ENCODE assay signal across 8 mouse cellular contexts in the genomic region with DNA sequence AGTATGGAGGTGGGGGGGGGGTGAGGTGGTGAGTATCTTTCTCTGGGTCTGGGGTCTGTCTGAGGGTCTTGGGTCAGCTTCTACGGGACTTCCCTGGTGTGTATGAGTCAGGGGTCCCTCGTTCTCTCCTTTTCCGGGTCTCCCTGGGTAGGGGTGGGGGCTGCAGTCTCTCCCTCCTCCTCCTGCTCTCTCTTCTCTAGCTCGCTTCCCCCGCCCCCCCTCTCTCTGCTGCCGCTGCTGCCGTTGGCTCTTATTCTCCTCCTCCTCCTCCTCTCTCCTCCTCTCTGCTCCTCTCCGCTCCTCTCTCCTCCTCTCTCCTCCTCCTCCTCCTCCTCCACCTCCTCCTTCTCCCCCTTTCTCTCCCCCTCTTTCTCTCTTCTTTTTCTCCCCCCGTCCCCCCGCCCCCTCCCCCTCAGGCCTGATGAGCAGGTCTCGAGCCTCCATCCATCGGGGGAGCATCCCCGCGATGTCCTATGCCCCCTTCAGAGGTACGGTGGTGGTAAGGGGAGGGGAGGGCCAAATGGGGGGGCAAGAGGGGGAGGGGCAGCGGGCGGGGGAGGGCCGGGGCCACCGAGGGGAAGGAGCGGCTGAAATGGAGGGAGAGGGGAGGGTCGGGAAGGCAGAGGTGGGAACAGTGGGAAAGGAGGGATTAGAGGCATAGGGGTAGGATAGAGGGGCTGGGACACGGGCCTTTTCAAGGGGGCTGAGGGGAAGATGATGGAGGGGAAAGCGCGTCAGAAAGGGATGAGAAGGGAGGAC. TPM values are rescaled to one million over a fixed set of nuclear protein-coding genes. Genes with fewer than 3 reads are reported as not detected.
DNase-seq lines count a peak whose midpoint lies in the region; ATAC-seq and TF ChIP-seq lines count a peak whose summit lies in the region.

A gene (plus strand): TSS at position 223 of the 759 bp plus-strand sequence.

- peak within 1 kb of the TSS; percentile 92 for H3K4me2 ChIP-seq in heart, embryonic 16.5 days (ENCODE audit: low read depth, low read length)
- H3K4me2 ChIP-seq in myocyte (ENCODE audit: low read depth) = peak within 1 kb of the TSS; percentile 84

- peak within 1 kb of the TSS; percentile 77 for H3K4me3 ChIP-seq in kidney, adult 2 months (ENCODE audit: insufficient read depth, low read depth, low read length)
- H3K4me3 ChIP-seq in heart, embryonic 16.5 days (ENCODE audit: low read length) = peak within 1 kb of the TSS; percentile 87
- H3K4me3 ChIP-seq in myocyte = peak within 1 kb of the TSS; percentile 71

- H3K27ac ChIP-seq in kidney, adult 2 months (ENCODE audit: insufficient read depth, low read depth, low read length) = peak within 1 kb of the TSS; percentile 69
- peak within 1 kb of the TSS; percentile 97 for H3K27ac ChIP-seq in heart, embryonic 16.5 days (ENCODE audit: low read length)

- H3K4me1 ChIP-seq in kidney, adult 2 months (ENCODE audit: control insufficient read depth, insufficient read depth, low read length) = peaks cover 6% of the 10 kb centered on the region; the same call in 1 of the 2 replicates
- peaks cover 27% of the 10 kb centered on the region for H3K4me1 ChIP-seq in heart, embryonic 16.5 days (ENCODE audit: control insufficient read depth, insufficient read depth, low read length)

- no peak for TF ChIP-seq POLR2A in kidney, adult 2 months (IDR thresholded peaks at IDR 0.05; ENCODE audit: low read depth, low read length)
- TF ChIP-seq POLR2A in myocyte (IDR thresholded peaks at IDR 0.05; ENCODE audit: insufficient read length, low read depth) = no peak

- intact Hi-C loops in left cerebral cortex, postnatal 25 days (cut with DNase I) = loop anchor here (1.0 to 10.0 kb wide), 2 partner anchors 32 to 184 kb away; a partner anchor contains a TSS

- no peak for DNase-seq in kidney, adult 2 months
- DNase-seq in kidney, postnatal 14 days = no peak
- DNase-seq in MEL-GATA-1-ER (ENCODE audit: extremely low read depth, low read depth) = peak; percentile 49
- DNase-seq in cerebellum, postnatal 25 days = peak; percentile 68 to 86
- peak in 1 of 2 experiments; percentile 1 for DNase-seq in left cerebral cortex, postnatal 25 days (ENCODE audit: low spot score in 2 of 2)
- DNase-seq in T-cell, adult 2 months (ENCODE audit: low spot score) = no peak

- peaks cover 13% of the 10 kb centered on the region for H3K79me2 ChIP-seq in myocyte (ENCODE audit: control insufficient read depth, insufficient read depth)

- WGBS in kidney, adult 2 months = 8% methylated on average over 15 of the region's 24 CpGs
- 5% methylated on average over 22 of the region's 24 CpGs for WGBS in heart, embryonic 16.5 days

- no peaks in the 10 kb centered on the region for H3K27me3 ChIP-seq in kidney, adult 2 months (replicated peaks; ENCODE audit: control insufficient read depth, insufficient read depth, low read length)
- no peaks in the 10 kb centered on the region for H3K27me3 ChIP-seq in heart, embryonic 16.5 days (ENCODE audit: control insufficient read depth, insufficient read depth, low read length)
- H3K27me3 ChIP-seq in myocyte (ENCODE audit: control insufficient read depth, insufficient read depth, insufficient read length) = no peaks in the 10 kb centered on the region

- peak within 1 kb of the TSS; percentile 91 for H3K9ac ChIP-seq in heart, embryonic 16.5 days (ENCODE audit: low read length)

- no peak for ATAC-seq in heart, embryonic 16.5 days (replicated peaks; ENCODE audit: extremely low read depth, insufficient read depth, low FRiP score)

- TF ChIP-seq CTCF in kidney, adult 2 months (conservative IDR thresholded peaks at IDR 0.05; ENCODE audit: insufficient read depth, insufficient read length, low read depth, low read length) = no peak

- peak within 1 kb of the TSS; percentile 58 for H3ac ChIP-seq in myocyte (ENCODE audit: control insufficient read depth, insufficient read length)

- H3K9me3 ChIP-seq in heart, embryonic 16.5 days (replicated peaks; ENCODE audit: control insufficient read depth, low read length) = no peaks in the 10 kb centered on the region

- H3K36me3 ChIP-seq in kidney, adult 2 months (ENCODE audit: control insufficient read depth, insufficient read depth, low read length) = no peaks in the 10 kb centered on the region
- H3K36me3 ChIP-seq in heart, embryonic 16.5 days (ENCODE audit: control insufficient read depth, insufficient read depth) = 0 out of 2 replicates have a peak, but pooled peaks cover 2% of the 10 kb centered on the region
- H3K36me3 ChIP-seq in myocyte (ENCODE audit: control insufficient read depth, insufficient read depth) = no peaks in the 10 kb centered on the region

TF ChIP-seq in myocyte, 11 proteins besides CTCF, POLR2A, EP300 and RAD21:
- TF ChIP-seq TCF3 (IDR thresholded peaks at IDR 0.05; ENCODE audit: insufficient read length, low read depth) (no peak), CEBPB (IDR thresholded peaks at IDR 0.05; ENCODE audit: insufficient read depth, poor library complexity, severe bottlenecking) (no peak)
TF ChIP-seq in myocyte: peak in this region for 0.

RNA-seq across cellular contexts. Expression of the gene that starts here (rescaled TPM):
- polyA plus RNA-seq in kidney, adult 2 months (2012; rRNA removed) = 14.8 and 16.8 TPM in 2 replicates
- 1.2 and 1.3 TPM in 2 replicates for polyA plus RNA-seq in heart, embryonic 16.5 days (2015; fragmentation: Nextera tagmentation; extraction: Ambion mirVana)
- 100 to 1,000 TPM; 492 TPM for total RNA-seq in left cerebral cortex, postnatal 25 days (2021)
- 5.2 TPM for polyA plus RNA-seq in myocyte (2012; fragmentation: generic; extraction: Trizol)

Comparison
In these comparisons a context has a peak if more than half of its experiments do, and no peak if none do; other contexts are left out.
1. DNase-seq: peak in MEL-GATA-1-ER (single experiment) and cerebellum, postnatal 25 days (2 of 2); none in kidney, adult 2 months (single experiment), kidney, postnatal 14 days (single experiment) and T-cell, adult 2 months (single experiment).
2. Peak in every context shown above with its lines, with median percentiles within 50 percentile points of each other: H3K4me3 ChIP-seq.